Mouse (Mus musculus): ENCODE results near the gene Mapt.

GRCm38 (mm10) chr11:104361790-104362189, 130.6 kb downstream of the Mapt start:
- TF ChIP-seq CTCF (IDR thresholded peaks at IDR 0.05; ENCODE audit: borderline replicate concordance, control insufficient read depth, extremely low read depth, insufficient read depth, low read length, poor library complexity) (no peak), POLR2A (IDR thresholded peaks at IDR 0.05; ENCODE audit: control insufficient read depth, extremely low read depth, insufficient read depth, low read length, poor library complexity) (no peak)

Measured in thymus, adult 2 months (tissue).